Mouse (Mus musculus) stomach, embryonic 15.5 days (tissue): ENCODE measurements at regions not wholly inside any gene's neighbourhood (a gene's known extent, or its start where the extent isn't known, plus 50 kb on each side); places are given as distances from the start of the nearest gene placed in this dataset.

Experiments used
- ATAC-seq: fragments of 200-750 bp; cut with Nextera tagmentation; 2 replicates; pipeline ENCODE4 v1.8.0; 2017; ENCODE audit warnings: low read depth, moderate number of reproducible peaks, moderate TSS enrichment; ENCODE audit not compliant: insufficient read depth, low FRiP score
- H3K27ac ChIP-seq: fragments of 300-500 bp; sonication (generic); 2 replicates; pipeline ENCODE4 v1.5.1; 2015; ENCODE audit warnings: mild to moderate bottlenecking, inconsistent platforms
- H3K27me3 ChIP-seq: fragments of 300-500 bp; sonication (generic); replicated peaks from 2 replicates; pipeline ENCODE4 v1.6.1; 2015; ENCODE audit warnings: inconsistent platforms
- H3K36me3 ChIP-seq: fragments of 300-500 bp; sonication (generic); 2 replicates; pipeline ENCODE4 v1.6.1; 2015; ENCODE audit warnings: inconsistent platforms
- H3K4me1 ChIP-seq: fragments of 300-500 bp; sonication (generic); 2 replicates; pipeline ENCODE4 v1.6.1; 2015; ENCODE audit warnings: inconsistent platforms
- H3K4me2 ChIP-seq: fragments of 300-500 bp; sonication (generic); 2 replicates; pipeline ENCODE4 v1.6.1; 2015; ENCODE audit warnings: mild to moderate bottlenecking, inconsistent platforms
- H3K4me3 ChIP-seq: fragments of 300-500 bp; sonication (generic); replicated peaks from 2 replicates; pipeline ENCODE4 v1.5.1; 2015; ENCODE audit warnings: inconsistent platforms
- H3K9ac ChIP-seq: fragments of 300-500 bp; sonication (generic); 2 replicates; pipeline ENCODE4 v1.6.1; 2015; ENCODE audit warnings: inconsistent platforms
- H3K9me3 ChIP-seq: fragments of 300-500 bp; sonication (generic); 2 replicates; pipeline ENCODE4 v1.6.1; 2016; ENCODE audit warnings: inconsistent platforms
- WGBS: fragments of 180-500 bp; shearing (Covaris S2); methylation state at CpG from one replicate; pipeline ENCODE4 v1.1.7; 2015; 5-methylcytosine and 5-hydroxymethylcytosine counted together

- ATAC-seq: no peak
- H3K4me2 ChIP-seq: no peak overlapping the region
- 70% methylated on average over 5 of the region's 5 CpGs for WGBS
Measured at GRCm38 (mm10) chr14:67545036-67545435, 1536.0 kb upstream of the Gulo start.

GRCm38 (mm10) chr14:67541271-67541711, 1532.3 kb upstream of the Gulo start:
- Histone ChIP-seq H3K27me3 (no peaks in the 10 kb centered on the region), H3K4me3 (no peak overlapping the region), H3K4me2 (no peak overlapping the region), H3K27ac (no peak overlapping the region), H3K9me3 (0 out of 2 replicates have a peak, but pooled peaks cover 4% of the 10 kb centered on the region), H3K36me3 (no peaks in the 10 kb centered on the region), H3K4me1 (no peaks in the 10 kb centered on the region), H3K9ac (no peak overlapping the region)
- 56% methylated on average over 4 of the region's 4 CpGs for WGBS
- ATAC-seq: no peak

More at GRCm38 (mm10) chr14:67545036-67545435, 1536.0 kb upstream of the Gulo start:
- H3K9me3 ChIP-seq: 0 out of 2 replicates have a peak, but pooled peaks cover 4% of the 10 kb centered on the region
- no peak overlapping the region for H3K27ac ChIP-seq
- no peaks in the 10 kb centered on the region for H3K4me1 ChIP-seq
- H3K4me3 ChIP-seq: no peak overlapping the region
- no peaks in the 10 kb centered on the region for H3K27me3 ChIP-seq
- no peak overlapping the region for H3K9ac ChIP-seq
- no peaks in the 10 kb centered on the region for H3K36me3 ChIP-seq

GRCm38 (mm10) chr14:67538696-67539095, 1529.7 kb upstream of the Gulo start:
- Histone ChIP-seq H3K4me3 (no peak overlapping the region), H3K36me3 (no peaks in the 10 kb centered on the region), H3K27ac (no peak overlapping the region), H3K9me3 (no peaks in the 10 kb centered on the region), H3K4me2 (no peak overlapping the region), H3K4me1 (no peaks in the 10 kb centered on the region), H3K9ac (no peak overlapping the region), H3K27me3 (no peaks in the 10 kb centered on the region)
- no peak for ATAC-seq
- 77% methylated on average over 9 of the region's 9 CpGs for WGBS

DNA sequence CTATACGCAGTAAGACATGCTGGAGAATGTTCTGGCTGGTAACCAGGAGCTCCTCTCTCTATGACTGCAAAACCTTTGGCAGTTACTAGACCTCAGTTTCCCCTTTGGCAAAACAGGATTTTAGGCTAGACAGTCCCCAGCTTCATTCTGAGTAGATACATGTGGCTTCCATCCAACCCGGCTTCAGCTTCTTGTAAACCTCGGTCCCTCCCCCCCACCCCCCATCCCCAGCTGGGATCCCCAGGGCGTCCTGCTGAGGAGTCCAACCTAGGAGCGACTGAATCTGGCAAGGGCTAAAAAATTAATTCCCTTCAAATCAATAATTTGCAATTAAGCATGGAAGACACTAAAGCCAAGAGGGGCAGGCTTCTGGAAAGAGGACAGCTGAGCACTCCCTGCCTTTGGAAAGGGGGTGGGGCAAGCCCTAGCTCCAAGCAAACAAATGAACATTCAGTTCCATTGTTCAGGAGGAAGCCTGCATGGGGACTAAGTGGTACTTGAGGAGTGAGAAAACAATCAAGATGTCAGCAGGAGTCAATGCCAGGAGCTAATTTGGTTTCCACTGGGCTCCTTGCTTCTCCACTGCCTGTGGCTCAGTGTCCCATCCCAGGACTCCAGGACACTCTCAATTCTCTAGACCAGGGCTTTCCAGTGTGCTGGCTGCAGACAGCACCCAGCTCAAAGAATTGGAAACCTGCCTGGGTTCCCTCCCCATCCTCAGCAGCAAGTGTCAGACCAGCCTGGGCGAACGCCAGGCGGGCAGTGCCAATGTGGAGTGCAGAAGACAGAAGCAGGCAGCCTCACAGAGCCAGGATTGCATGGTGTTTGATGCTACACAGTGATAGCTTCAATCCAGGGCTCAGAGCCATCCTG, 1528.0 kb upstream of the Gulo start:
- H3K27ac ChIP-seq: no peak overlapping the region
- H3K4me1 ChIP-seq: no peaks in the 10 kb centered on the region
- no peaks in the 10 kb centered on the region for H3K27me3 ChIP-seq
- no peaks in the 10 kb centered on the region for H3K36me3 ChIP-seq
- no peak for ATAC-seq
- 32% methylated on average over 8 of the region's 8 CpGs for WGBS
- no peaks in the 10 kb centered on the region for H3K9me3 ChIP-seq
- no peak overlapping the region for H3K4me2 ChIP-seq
- no peak overlapping the region for H3K4me3 ChIP-seq
- no peak overlapping the region for H3K9ac ChIP-seq

DNA sequence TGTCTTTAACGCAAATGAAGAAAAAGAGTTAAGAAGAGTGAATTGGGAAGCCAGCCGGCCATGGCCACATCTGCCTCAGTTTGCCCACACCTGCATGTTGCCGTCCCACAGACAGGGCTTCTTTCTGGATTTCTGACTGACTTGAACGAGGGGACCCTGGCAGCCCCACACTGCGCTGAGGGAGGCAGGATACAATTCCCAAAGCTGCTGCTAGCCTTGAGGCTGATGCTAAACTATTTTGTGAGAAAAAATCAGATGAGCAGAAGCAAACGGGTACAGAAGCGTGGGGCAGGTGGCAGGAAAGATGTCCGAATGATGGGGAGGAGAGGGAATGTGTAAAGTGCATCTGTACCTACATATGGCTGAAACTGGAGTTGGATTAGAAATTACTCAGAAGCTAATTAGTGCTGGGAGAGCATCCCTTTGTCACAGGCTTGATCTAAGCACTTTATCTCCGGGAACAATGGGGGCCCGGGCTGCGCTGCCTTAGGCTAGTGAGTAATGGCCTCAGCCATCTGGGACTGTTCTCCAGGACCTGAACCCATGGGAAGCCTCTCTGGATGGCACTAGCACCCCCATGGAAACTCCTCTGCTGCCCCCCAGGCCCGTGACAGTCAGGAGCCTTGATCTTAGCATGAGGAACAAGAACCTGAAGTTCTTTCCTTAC, 1497.9 kb upstream of the Gulo start:
- Histone ChIP-seq H3K36me3 (no peaks in the 10 kb centered on the region), H3K27ac (no peak overlapping the region), H3K4me2 (no peak overlapping the region), H3K4me3 (no peak overlapping the region), H3K9me3 (no peaks in the 10 kb centered on the region), H3K27me3 (no peaks in the 10 kb centered on the region), H3K4me1 (no peaks in the 10 kb centered on the region), H3K9ac (no peak overlapping the region)
- 79% methylated on average over 12 of the region's 12 CpGs for WGBS
- ATAC-seq: no peak

- H3K27ac ChIP-seq: no peak overlapping the region
- no peaks in the 10 kb centered on the region for H3K9me3 ChIP-seq
- no peak overlapping the region for H3K4me3 ChIP-seq
- no peak overlapping the region for H3K9ac ChIP-seq
- no peaks in the 10 kb centered on the region for H3K27me3 ChIP-seq
- H3K36me3 ChIP-seq: no peaks in the 10 kb centered on the region
- H3K4me2 ChIP-seq: no peak overlapping the region
- no peak for ATAC-seq
- no peaks in the 10 kb centered on the region for H3K4me1 ChIP-seq
- WGBS: 86% methylated on average over 10 of the region's 10 CpGs
Measured at GRCm38 (mm10) chr14:67492086-67492485, 1483.1 kb upstream of the Gulo start.

- no peak overlapping the region for H3K27ac ChIP-seq
- no peaks in the 10 kb centered on the region for H3K9me3 ChIP-seq
- no peaks in the 10 kb centered on the region for H3K36me3 ChIP-seq
- no peak overlapping the region for H3K9ac ChIP-seq
- no peak overlapping the region for H3K4me2 ChIP-seq
- no peak for ATAC-seq
- 31% methylated on average over 10 of the region's 10 CpGs for WGBS
- no peaks in the 10 kb centered on the region for H3K4me1 ChIP-seq
- no peak overlapping the region for H3K4me3 ChIP-seq
- H3K27me3 ChIP-seq: no peaks in the 10 kb centered on the region
Measured at GRCm38 (mm10) chr14:67486676-67487075, 1477.7 kb upstream of the Gulo start.

DNA sequence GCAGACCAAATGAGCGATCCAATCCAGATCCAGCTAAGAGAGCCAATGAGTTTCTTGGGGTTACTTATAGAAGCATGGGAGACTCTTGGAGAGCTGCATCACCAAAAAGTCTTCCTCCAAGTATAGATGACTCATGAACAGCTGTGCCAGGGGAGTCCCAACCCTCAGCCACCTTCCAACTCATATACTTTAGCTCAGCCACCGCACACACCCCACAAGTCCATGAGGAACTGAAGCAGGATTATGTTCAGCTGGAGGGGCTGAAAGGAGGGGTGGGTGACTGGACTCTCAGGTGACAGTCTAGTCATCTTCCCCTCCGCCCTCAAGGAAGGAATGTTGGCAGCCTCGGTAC, 1476.4 kb upstream of the Gulo start:
- 91% methylated on average over 4 of the region's 4 CpGs for WGBS
- H3K9ac ChIP-seq: no peak overlapping the region
- no peak overlapping the region for H3K4me2 ChIP-seq
- H3K27ac ChIP-seq: no peak overlapping the region
- no peak overlapping the region for H3K4me3 ChIP-seq
- H3K4me1 ChIP-seq: no peaks in the 10 kb centered on the region
- H3K27me3 ChIP-seq: no peaks in the 10 kb centered on the region
- H3K36me3 ChIP-seq: no peaks in the 10 kb centered on the region
- no peaks in the 10 kb centered on the region for H3K9me3 ChIP-seq
- no peak for ATAC-seq

GRCm38 (mm10) chr14:67484533-67485448, 1475.8 kb upstream of the Gulo start:
- H3K4me3 ChIP-seq: no peak overlapping the region
- H3K4me2 ChIP-seq: no peak overlapping the region
- no peak for ATAC-seq
- no peaks in the 10 kb centered on the region for H3K36me3 ChIP-seq
- no peaks in the 10 kb centered on the region for H3K27me3 ChIP-seq
- 45% methylated on average over 19 of the region's 19 CpGs for WGBS
- H3K4me1 ChIP-seq: no peaks in the 10 kb centered on the region
- no peak overlapping the region for H3K27ac ChIP-seq
- no peak overlapping the region for H3K9ac ChIP-seq
- no peaks in the 10 kb centered on the region for H3K9me3 ChIP-seq
